In genomic region chr8:126603241-126603947, GRCm38 (mm10) we compare ENCODE assay signal across 8 mouse cellular contexts. TPM values are rescaled to one million over a fixed set of nuclear protein-coding genes. Genes with fewer than 3 reads are reported as not detected.
DNase-seq lines count a peak whose midpoint lies in the region; ATAC-seq and TF ChIP-seq lines count a peak whose summit lies in the region.

No protein-coding gene starts in this region.

- H3K4me2 ChIP-seq in intestine, embryonic 15.5 days (replicated peaks), result no peak overlapping the region
- no peak overlapping the region for H3K4me2 ChIP-seq in lung, embryonic 16.5 days (ENCODE audit: low read depth, low read length)

- 42% methylated on average over 8 of the region's 8 CpGs for WGBS in liver, adult 2 months
- WGBS in intestine, embryonic 15.5 days, result 43% methylated on average over 8 of the region's 8 CpGs
- 27% methylated on average over 8 of the region's 8 CpGs for WGBS in lung, embryonic 16.5 days

- no peaks in the 10 kb centered on the region for H3K36me3 ChIP-seq in liver, adult 2 months (ENCODE audit: control insufficient read depth, insufficient read depth, low read length)
- no peaks in the 10 kb centered on the region for H3K36me3 ChIP-seq in intestine, embryonic 15.5 days
- no peaks in the 10 kb centered on the region for H3K36me3 ChIP-seq in lung, embryonic 16.5 days (ENCODE audit: control insufficient read depth, insufficient read depth, low read length)

- no peak for TF ChIP-seq POLR2A in liver, adult 2 months (IDR thresholded peaks at IDR 0.05; ENCODE audit: extremely low read depth, insufficient read depth, low read length)

- no peaks in the 10 kb centered on the region for H3K9me3 ChIP-seq in intestine, embryonic 15.5 days
- no peaks in the 10 kb centered on the region for H3K9me3 ChIP-seq in lung, embryonic 16.5 days (ENCODE audit: control insufficient read depth, low read length)

- peak; percentile 29; the same call in 1 of the 2 replicates for ATAC-seq in intestine, embryonic 15.5 days
- ATAC-seq in lung, embryonic 16.5 days (ENCODE audit: low read depth), result peak; percentile 58

- H3K9ac ChIP-seq in liver, adult 2 months (ENCODE audit: low read depth, low read length), result no peak overlapping the region
- no peak overlapping the region for H3K9ac ChIP-seq in intestine, embryonic 15.5 days
- no peak overlapping the region for H3K9ac ChIP-seq in lung, embryonic 16.5 days (ENCODE audit: low read length)

- H3K79me2 ChIP-seq in liver, adult 2 months (ENCODE audit: control insufficient read depth, insufficient read depth, low read length), result no peaks in the 10 kb centered on the region

- TF ChIP-seq CTCF in liver, adult 2 months (IDR thresholded peaks at IDR 0.05; ENCODE audit: low read depth, low read length), result no peak

- H3K27ac ChIP-seq in liver, adult 2 months (replicated peaks; ENCODE audit: insufficient read depth, low read depth, low read length), result peak overlapping the region; percentile 10; the same call in 1 of the 2 replicates
- peak overlapping the region; percentile 74 for H3K27ac ChIP-seq in intestine, embryonic 15.5 days
- peak overlapping the region; percentile 88 for H3K27ac ChIP-seq in lung, embryonic 16.5 days (ENCODE audit: low read length)

- no peaks in the 10 kb centered on the region for H3K27me3 ChIP-seq in liver, adult 2 months (ENCODE audit: control insufficient read depth, insufficient read depth, low read length)
- no peaks in the 10 kb centered on the region for H3K27me3 ChIP-seq in intestine, embryonic 15.5 days (replicated peaks)
- no peaks in the 10 kb centered on the region for H3K27me3 ChIP-seq in lung, embryonic 16.5 days (ENCODE audit: control insufficient read depth, insufficient read depth, low read depth, low read length)

- H3K4me1 ChIP-seq in liver, adult 2 months (ENCODE audit: control insufficient read depth, insufficient read depth, low read length), result peaks cover 7% of the 10 kb centered on the region
- peaks cover 17% of the 10 kb centered on the region for H3K4me1 ChIP-seq in intestine, embryonic 15.5 days (replicated peaks)
- H3K4me1 ChIP-seq in lung, embryonic 16.5 days (replicated peaks; ENCODE audit: control insufficient read depth, insufficient read depth, low read length), result peaks cover 39% of the 10 kb centered on the region

- DNase-seq in liver, adult 2 months (ENCODE audit: extremely low read depth, low read depth, low spot score), result peak; percentile 29
- DNase-seq in liver, result no peak
- DNase-seq in gastrocnemius, postnatal 10 days, result peak; percentile 64
- no peak for DNase-seq in right cerebral cortex, postnatal 14 days
- DNase-seq in layer of hippocampus, adult 18-20 months (ENCODE audit: low spot score in 2 of 2), result no peak
- no peak for DNase-seq in right cerebral cortex, postnatal 10 days (ENCODE audit: low spot score in 2 of 2)

- H3K4me3 ChIP-seq in liver, adult 2 months (ENCODE audit: insufficient read depth, low read depth, low read length), result no peak overlapping the region
- no peak overlapping the region for H3K4me3 ChIP-seq in intestine, embryonic 15.5 days (replicated peaks)
- H3K4me3 ChIP-seq in lung, embryonic 16.5 days (ENCODE audit: low read length), result no peak overlapping the region

RNA-seq across cellular contexts. Expression of gene Irf2bp2, which starts 9.6 kb away (rescaled TPM):
- total RNA-seq in liver, adult 2 months (2014; rRNA removed), result 26.3 and 39.2 TPM in 2 replicates
- 20.3 and 33.8 TPM in 2 replicates for polyA plus RNA-seq in liver, adult 2 months (2012; rRNA removed)
- total RNA-seq in gastrocnemius, postnatal 10 days (2021), result 10 to 100 TPM; 53.3 to 55.5 TPM
- polyA plus RNA-seq in intestine, embryonic 15.5 days (2015; fragmentation: Nextera tagmentation; extraction: Ambion mirVana), result 14.1 and 16.1 TPM in 2 replicates
- polyA plus RNA-seq in lung, embryonic 16.5 days (2015; fragmentation: Nextera tagmentation; extraction: Ambion mirVana), result 11.7 and 12.8 TPM in 2 replicates
- total RNA-seq in layer of hippocampus, adult 18-20 months (2021), result 10 to 100 TPM; 62.6 to 73.0 TPM

Comparison
In these comparisons a context has a peak if more than half of its experiments do, and no peak if none do; other contexts are left out.
1. DNase-seq: peak in liver, adult 2 months (single experiment) and gastrocnemius, postnatal 10 days (single experiment); none in liver (single experiment), right cerebral cortex, postnatal 14 days (single experiment), layer of hippocampus, adult 18-20 months (0 of 2) and right cerebral cortex, postnatal 10 days (0 of 2).
2. H3K27ac ChIP-seq: peak in every context shown above with its lines; median percentile 88 in lung, embryonic 16.5 days; 74 in intestine, embryonic 15.5 days; 10 in liver, adult 2 months.